Mouse (Mus musculus) gonadal fat pad, adult 2 months (tissue): ENCODE results near the gene Spata16. TPM values are rescaled to one million over a fixed set of nuclear protein-coding genes. Genes with fewer than 3 reads are reported as not detected.

Experiments
- DNase-seq: peaks from one replicate; pipeline ENCODE4 v3.0.0-alpha.2; 2012; ENCODE audit warnings: low read depth
- polyA plus RNA-seq: library from polyadenylated mRNA; depleted of rRNA; stranded (reverse); fragments of >200 nt; gene quantifications from 2 replicates; pipeline ENCODE4 v1.2.3, GENCODE M21; 2012

The Spata16 gene
- polyA plus RNA-seq, 1 experiment = 0.23 TPM

- DNase-seq = no peak
These were observed 334.7 kb downstream of the Spata16 start for GRCm38 (mm10) chr3:26972105-26972504.

GRCm38 (mm10) chr3:26979603-26980002 lies 342.2 kb downstream of the Spata16 start:
- DNase-seq = no peak

- no peak for DNase-seq
These were observed 343.0 kb downstream of the Spata16 start for GRCm38 (mm10) chr3:26980371-26980770.

GRCm38 (mm10) chr3:26981979-26982623 lies 344.7 kb downstream of the Spata16 start:
- no peak for DNase-seq

GRCm38 (mm10) chr3:26983749-26984148 lies 346.3 kb downstream of the Spata16 start:
- no peak for DNase-seq

- DNase-seq = no peak
These were observed 369.4 kb downstream of the Spata16 start for GRCm38 (mm10) chr3:27006844-27007243.

- DNase-seq = no peak
These were observed 390.5 kb downstream of the Spata16 start for GRCm38 (mm10) chr3:27027957-27028356.

GRCm38 (mm10) chr3:27028526-27028925 lies 391.1 kb downstream of the Spata16 start:
- no peak for DNase-seq

- DNase-seq = no peak
These were observed 392.8 kb downstream of the Spata16 start for GRCm38 (mm10) chr3:27030067-27030857.
